Mouse (Mus musculus): Measurements from ENCODE around the gene Esr1.

DNA sequence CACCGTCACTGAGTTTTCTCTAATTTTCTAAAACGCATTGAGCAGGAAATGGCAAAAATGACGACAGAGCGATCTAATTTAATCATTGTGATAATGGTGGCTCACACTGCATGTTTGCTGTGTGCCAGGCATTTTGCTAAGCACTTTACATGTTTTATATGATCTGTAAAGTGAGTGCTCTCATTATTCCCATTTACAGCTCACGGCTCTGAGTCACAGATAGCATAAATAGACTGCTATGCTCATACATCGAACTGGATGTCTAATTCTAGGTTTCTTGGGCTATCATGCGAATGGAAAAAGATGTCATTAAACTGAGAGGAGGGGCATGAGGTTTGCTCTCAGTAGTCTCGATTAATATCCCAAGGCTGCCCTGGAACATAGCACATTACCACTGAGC lies 274.6 kb downstream of the Esr1 start:
- TF ChIP-seq CTCF (IDR thresholded peaks at IDR 0.05; ENCODE audit: low read depth, low read length) (no peak), TAL1 (conservative IDR thresholded peaks at IDR 0.05; ENCODE audit: low read depth, low read length) (no peak)
